In the genomic region with DNA sequence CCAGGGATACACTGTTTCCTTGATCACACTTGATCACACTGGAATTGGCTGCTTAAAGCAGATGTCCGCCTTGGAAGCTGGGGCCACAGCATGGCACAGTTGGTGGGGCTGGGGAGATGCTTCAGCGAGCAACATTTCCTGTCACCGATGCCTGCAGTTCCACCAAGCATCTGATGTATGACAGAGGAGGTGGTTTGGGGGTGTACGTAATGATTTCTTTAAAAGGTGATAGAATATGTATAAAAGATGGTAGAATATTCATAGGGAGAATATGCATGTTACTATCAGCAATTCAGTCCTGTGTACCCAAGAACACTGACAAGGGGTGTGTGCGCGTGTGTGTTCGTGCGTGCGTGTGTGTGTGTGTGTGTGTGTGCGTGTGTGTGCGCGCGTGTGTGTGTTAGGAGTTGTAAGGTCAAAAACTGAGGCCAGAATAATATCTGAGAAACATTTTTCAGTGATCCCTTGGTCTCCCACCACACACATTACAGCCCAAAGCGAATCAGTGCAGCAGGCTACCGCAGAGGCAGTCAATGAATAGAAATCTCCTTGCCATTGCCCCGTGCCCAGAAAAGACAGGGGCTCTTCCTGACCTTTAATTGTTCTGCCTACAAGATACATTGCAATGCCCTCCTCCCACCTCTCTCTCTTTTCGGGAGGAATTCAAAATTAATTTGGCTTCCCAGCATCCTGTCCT, we compare ENCODE assay signal across 20 mouse cellular contexts.
DNase-seq lines count a peak whose midpoint lies in the region; ATAC-seq and TF ChIP-seq lines count a peak whose summit lies in the region.
"Had no signal": no experiment of that assay in that cellular context is flagged by ENCODE, and none has a peak within 500 bp of the region (broad histone marks: within the 10 kb centered on the region; RNA-seq: fewer than 3 reads in every experiment).

No protein-coding gene starts in this region.

- no peaks in the 10 kb centered on the region for H3K27me3 ChIP-seq in forebrain, embryonic 15.5 days
- no peaks in the 10 kb centered on the region for H3K27me3 ChIP-seq in hindbrain, postnatal 0 days (ENCODE audit: insufficient read depth, low read length)
- no peaks in the 10 kb centered on the region for H3K27me3 ChIP-seq in neural tube, embryonic 13.5 days
- H3K27me3 ChIP-seq: embryonic facial prominence, embryonic 15.5 days; intestine, embryonic 15.5 days; limb, embryonic 15.5 days had no signal

- peaks cover 21% of the 10 kb centered on the region for H3K4me1 ChIP-seq in forebrain, embryonic 15.5 days
- H3K4me1 ChIP-seq in hindbrain, postnatal 0 days (ENCODE audit: insufficient read depth, low read length), result peaks cover 4% of the 10 kb centered on the region; the same call in 1 of the 2 replicates
- peaks cover 26% of the 10 kb centered on the region for H3K4me1 ChIP-seq in neural tube, embryonic 13.5 days (replicated peaks)
- H3K4me1 ChIP-seq: embryonic facial prominence, embryonic 15.5 days; limb, embryonic 15.5 days had no signal

- ATAC-seq in forebrain, embryonic 15.5 days (replicated peaks), result peak; percentile 42
- ATAC-seq in hindbrain, postnatal 0 days, result peak; percentile 60
- no peak for ATAC-seq in neural tube, embryonic 13.5 days (ENCODE audit: low read depth)
- no peak for ATAC-seq in megakaryocyte progenitor cell, adult 5-6 weeks (replicated peaks; ENCODE audit: poor library complexity)
- ATAC-seq: intestine, embryonic 15.5 days had no signal

- WGBS in forebrain, embryonic 15.5 days, result 70% methylated on average over 17 of the region's 17 CpGs
- WGBS in hindbrain, postnatal 0 days, result 52% methylated on average over 17 of the region's 17 CpGs
- WGBS in neural tube, embryonic 13.5 days, result 64% methylated on average over 17 of the region's 17 CpGs

- H3K4me2 ChIP-seq in forebrain, embryonic 15.5 days (replicated peaks), result no peak overlapping the region
- H3K4me2 ChIP-seq in hindbrain, postnatal 0 days (ENCODE audit: low read depth, low read length), result 0 out of 2 replicates have a peak overlapping the region, but pooled peaks have one; percentile 21
- H3K4me2 ChIP-seq in neural tube, embryonic 13.5 days, result peak overlapping the region; percentile 10
- H3K4me2 ChIP-seq: embryonic facial prominence, embryonic 15.5 days; intestine, embryonic 15.5 days; limb, embryonic 15.5 days had no signal

- peak; percentile 42 for DNase-seq in heart, adult 11 months
- DNase-seq in heart, adult 18-20 months, result no peak
- no peak for DNase-seq in hindbrain, postnatal 0 days (ENCODE audit: low spot score)
- no peak for DNase-seq in cerebellum, adult 11 months
- DNase-seq in kidney, postnatal 25 days, result no peak
- DNase-seq: adrenal gland, adult 2 months; B cell, adult 2 months; cerebellum, adult 9-10 months; heart, adult 2 months; kidney, postnatal 36 days; lung, adult 18-20 months; thymus, postnatal 4 days had no signal

- no peak for TF ChIP-seq CTCF in hindbrain, postnatal 0 days (IDR thresholded peaks at IDR 0.05; ENCODE audit: low read depth)

- H3K4me3 ChIP-seq in forebrain, embryonic 15.5 days, result no peak overlapping the region
- H3K4me3 ChIP-seq in hindbrain, postnatal 0 days (ENCODE audit: low read length), result no peak overlapping the region
- H3K4me3 ChIP-seq in neural tube, embryonic 13.5 days, result no peak overlapping the region
- H3K4me3 ChIP-seq: embryonic facial prominence, embryonic 15.5 days; heart, adult 2 months; intestine, embryonic 15.5 days; limb, embryonic 15.5 days; myocyte had no signal

- no peak overlapping the region for H3K9ac ChIP-seq in forebrain, embryonic 15.5 days (replicated peaks)
- no peak overlapping the region; the same call in 1 of the 2 replicates for H3K9ac ChIP-seq in hindbrain, postnatal 0 days (replicated peaks; ENCODE audit: low read length)
- no peak overlapping the region for H3K9ac ChIP-seq in neural tube, embryonic 13.5 days
- H3K9ac ChIP-seq: embryonic facial prominence, embryonic 15.5 days; intestine, embryonic 15.5 days; limb, embryonic 15.5 days had no signal

- H3K9me3 ChIP-seq in forebrain, embryonic 15.5 days, result no peaks in the 10 kb centered on the region
- no peaks in the 10 kb centered on the region for H3K9me3 ChIP-seq in hindbrain, postnatal 0 days (ENCODE audit: low read length)
- H3K9me3 ChIP-seq in neural tube, embryonic 13.5 days, result no peaks in the 10 kb centered on the region
- H3K9me3 ChIP-seq: embryonic facial prominence, embryonic 15.5 days; intestine, embryonic 15.5 days; limb, embryonic 15.5 days had no signal

- peak overlapping the region; percentile 62 for H3K27ac ChIP-seq in forebrain, embryonic 15.5 days (replicated peaks)
- peak overlapping the region; percentile 45; the same call in 1 of the 2 replicates for H3K27ac ChIP-seq in hindbrain, postnatal 0 days
- peak overlapping the region; percentile 42; the same call in 1 of the 2 replicates for H3K27ac ChIP-seq in neural tube, embryonic 13.5 days (replicated peaks)
- H3K27ac ChIP-seq: embryonic facial prominence, embryonic 15.5 days; heart, adult 2 months; intestine, embryonic 15.5 days; limb, embryonic 15.5 days; macrophage had no signal

- H3K36me3 ChIP-seq in forebrain, embryonic 15.5 days, result no peaks in the 10 kb centered on the region
- H3K36me3 ChIP-seq in hindbrain, postnatal 0 days (ENCODE audit: insufficient read depth, low read length), result no peaks in the 10 kb centered on the region
- H3K36me3 ChIP-seq in neural tube, embryonic 13.5 days, result no peaks in the 10 kb centered on the region
- H3K36me3 ChIP-seq: embryonic facial prominence, embryonic 15.5 days; intestine, embryonic 15.5 days; limb, embryonic 15.5 days had no signal

Comparison
In these comparisons a context has a peak if more than half of its experiments do, and no peak if none do; other contexts are left out.
1. ATAC-seq: peak in forebrain, embryonic 15.5 days (single experiment) and hindbrain, postnatal 0 days (single experiment); none in neural tube, embryonic 13.5 days (single experiment) and megakaryocyte progenitor cell, adult 5-6 weeks (single experiment).
2. Peak in every context shown above with its lines, with median percentiles within 50 percentile points of each other: H3K27ac ChIP-seq.